Mouse (Mus musculus) erythroid progenitor cell, adult 5-6 weeks (primary cell): Measurements from ENCODE around the gene Prox2. TPM values are rescaled to one million over a fixed set of nuclear protein-coding genes. Genes with fewer than 3 reads are reported as not detected.
"Not testable (repeated sequence)": the region's sequence is repeated elsewhere in the genome, so short reads cannot be mapped to it uniquely, and the experiment has no call there.

Experiments used
- ATAC-seq: replicated peaks from 2 replicates; pipeline ENCODE4 v1.8.0; 2016; ENCODE audit warnings: moderate number of reproducible peaks, mild to moderate bottlenecking, moderate TSS enrichment, inconsistent platforms; ENCODE audit not compliant: poor library complexity, low FRiP score, severe bottlenecking
- total RNA-seq, 2 experiments: library from RNA; stranded (forward) in 1 of 2; stranded (reverse) in 1 of 2; fragments of 150-400 nt in 1 of 2; fragments of 186-747, 209-891 nt in 1 of 2; gene quantifications; 2 replicates each; pipeline versions ENCODE4 v1.2.3 to v1.2.4; 2015 to 2017; ENCODE audit warnings: low replicate concordance in 2 of 2

Prox2 gene
- 7.5 and 14.1 TPM in 2 replicates for total RNA-seq (2015; ENCODE audit: low replicate concordance)
- total RNA-seq (2017; ENCODE audit: low replicate concordance), result 6.0 and 21.6 TPM in 2 replicates

DNA sequence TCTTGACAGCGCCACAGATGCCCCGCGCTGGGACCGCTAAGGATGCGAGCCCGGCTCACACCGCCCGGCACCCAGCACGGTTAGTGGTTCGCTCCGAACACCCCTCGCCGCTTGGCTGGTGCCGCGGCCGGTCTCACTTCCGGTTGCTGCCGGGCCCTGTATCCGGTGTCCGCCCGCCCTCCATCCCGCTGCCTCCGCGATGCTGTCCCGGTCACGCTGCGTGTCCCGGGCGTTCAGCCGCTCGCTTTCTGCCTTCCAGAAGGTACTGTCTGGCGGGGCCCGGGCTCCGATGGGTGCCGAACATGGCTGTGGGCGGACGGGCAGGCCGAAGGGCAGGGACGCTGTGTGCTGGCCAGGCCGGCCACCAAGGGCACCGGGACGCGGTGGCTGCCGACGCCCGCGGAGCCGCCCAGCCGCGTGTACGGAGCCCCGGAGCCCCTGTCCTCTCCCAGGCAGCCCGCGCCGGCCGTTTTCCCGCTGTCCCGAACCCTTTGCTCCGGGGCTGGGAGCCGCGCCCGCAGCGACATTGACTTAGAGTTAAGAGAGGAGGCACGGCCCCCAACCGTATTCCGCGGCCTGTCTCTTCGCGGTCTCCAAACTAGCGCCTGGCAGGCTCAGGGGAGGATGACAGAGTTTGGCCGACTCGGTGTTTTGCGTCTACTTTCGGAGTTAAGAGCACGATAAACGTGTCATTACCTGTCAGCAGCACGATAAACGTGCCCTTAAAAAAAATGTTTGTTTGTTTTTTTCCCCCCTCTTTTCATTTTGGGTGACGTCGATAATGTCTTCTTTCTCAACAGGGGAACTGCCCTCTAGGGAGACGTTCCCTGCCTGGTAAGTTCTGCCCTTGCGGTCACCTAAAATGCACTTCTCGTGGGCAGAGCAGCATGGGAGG is at the start of gene Prox2, which contains the start of gene Dlst:
Prox2 (minus strand) TSS at position 62 of the 895 bp plus-strand sequence.
Dlst (plus strand) TSS at position 136 of the 895 bp plus-strand sequence.
- ATAC-seq, result peak; percentile 92

DNA sequence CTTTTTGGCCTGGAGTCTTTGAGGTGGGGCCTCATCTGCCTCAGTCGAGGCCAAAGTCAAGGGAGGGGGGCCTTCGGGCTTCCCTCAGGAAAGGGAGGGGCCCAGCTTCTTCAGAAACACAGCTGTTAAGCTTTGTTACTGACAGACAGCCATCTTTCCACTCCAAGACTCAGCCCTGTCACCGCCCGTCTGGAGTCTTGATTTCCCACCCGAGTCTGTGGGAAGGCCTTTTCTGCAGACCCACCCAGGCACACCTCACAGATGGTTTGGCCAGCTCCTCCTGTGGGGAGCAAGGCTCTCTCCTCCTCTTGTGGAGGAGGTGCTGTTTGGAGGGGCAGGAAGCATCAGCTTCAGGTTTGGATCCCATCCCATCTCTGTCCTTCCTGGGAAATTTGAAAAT is 49.0 kb upstream of the Prox2 start:
- ATAC-seq, result no peak

DNA sequence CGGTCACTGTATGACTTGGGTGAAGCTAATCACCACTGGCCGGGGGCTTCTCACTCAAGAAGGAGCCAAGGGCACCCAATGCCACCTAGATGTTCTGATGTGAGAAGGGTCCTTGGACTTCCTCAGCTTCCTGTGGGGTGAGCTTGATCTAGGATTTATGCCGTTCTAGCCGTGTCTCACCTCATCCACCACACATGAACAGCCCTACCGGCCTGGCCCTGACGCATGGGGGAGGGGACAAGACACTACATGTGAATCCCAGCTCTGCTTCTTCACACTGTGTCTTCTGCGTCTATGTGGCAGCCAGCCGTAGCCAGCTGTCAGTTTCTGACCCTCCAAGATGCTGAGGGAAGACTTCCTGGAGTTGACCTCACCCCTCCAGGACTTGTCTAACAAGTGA is 48.2 kb upstream of the Prox2 start:
- no peak for ATAC-seq

DNA sequence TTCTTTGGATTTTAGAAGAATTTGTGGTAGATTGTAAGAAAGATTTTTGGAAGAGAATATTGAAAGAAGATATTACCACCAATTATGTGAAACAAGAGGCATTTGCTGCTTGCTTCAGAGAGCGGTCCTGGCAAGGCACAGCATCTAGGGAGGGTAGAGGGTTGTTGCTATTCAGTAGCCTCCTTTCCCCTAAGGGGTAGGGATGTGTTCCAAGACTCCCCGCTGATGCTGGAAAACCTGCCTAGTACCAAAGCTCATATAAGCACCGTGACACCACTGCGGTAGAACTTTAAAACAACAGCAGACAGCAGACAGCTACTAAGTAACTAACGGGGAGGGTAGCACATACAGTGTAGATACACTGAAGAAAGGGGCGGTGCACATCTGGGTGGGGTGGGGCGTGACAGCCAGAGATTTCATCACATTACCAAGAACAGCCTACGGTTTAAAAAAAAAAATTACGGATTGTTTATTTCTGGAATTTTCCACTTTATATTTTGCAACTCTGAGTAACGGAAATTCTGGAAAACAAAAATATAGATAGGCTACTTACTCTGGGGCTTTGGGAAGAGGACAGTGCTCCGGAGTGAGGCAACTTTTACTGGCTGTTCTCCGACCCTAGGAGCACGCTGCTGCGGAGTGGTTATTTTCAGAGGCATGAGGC is 47.4 kb upstream of the Prox2 start:
- ATAC-seq, result no peak

DNA sequence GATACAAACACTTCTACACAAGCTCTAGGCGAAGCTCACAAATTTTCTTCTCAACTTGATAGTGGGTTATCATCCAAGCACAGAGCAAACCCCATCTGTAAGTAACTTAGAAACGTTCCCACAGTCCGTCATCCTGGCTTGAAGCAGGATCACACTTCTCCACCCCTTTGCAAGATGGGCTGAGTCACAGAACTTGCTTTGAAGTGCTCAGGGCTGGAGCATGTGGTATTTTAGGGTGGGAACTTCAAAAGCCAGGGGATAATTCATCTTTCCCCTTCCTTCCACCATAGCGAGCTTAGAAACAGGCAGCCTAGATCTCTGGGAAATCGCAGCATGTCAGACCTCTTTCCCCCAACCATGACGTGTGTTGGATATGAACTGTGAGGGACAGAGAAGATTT is 45.8 kb upstream of the Prox2 start:
- ATAC-seq, result no peak

DNA sequence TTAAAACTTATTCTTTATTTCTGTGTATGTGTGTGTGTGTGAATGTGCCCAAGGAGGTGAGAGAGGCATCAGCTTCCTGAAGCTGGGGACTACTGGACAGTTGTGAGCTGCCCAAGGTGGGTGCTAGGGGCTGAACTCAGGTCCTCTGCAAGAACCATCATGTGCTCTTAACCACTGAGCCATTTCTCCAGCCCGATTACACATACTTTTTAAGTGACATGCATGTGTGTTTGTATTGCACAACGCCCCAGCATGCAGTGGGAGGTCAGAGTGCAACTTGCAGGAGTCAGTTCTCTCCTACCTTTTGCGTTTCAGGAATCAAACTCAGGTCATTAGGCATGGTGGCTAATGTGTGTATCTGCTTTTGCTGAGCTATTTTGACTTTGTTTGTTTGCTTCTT is 42.5 kb upstream of the Prox2 start:
- ATAC-seq, result no peak

DNA sequence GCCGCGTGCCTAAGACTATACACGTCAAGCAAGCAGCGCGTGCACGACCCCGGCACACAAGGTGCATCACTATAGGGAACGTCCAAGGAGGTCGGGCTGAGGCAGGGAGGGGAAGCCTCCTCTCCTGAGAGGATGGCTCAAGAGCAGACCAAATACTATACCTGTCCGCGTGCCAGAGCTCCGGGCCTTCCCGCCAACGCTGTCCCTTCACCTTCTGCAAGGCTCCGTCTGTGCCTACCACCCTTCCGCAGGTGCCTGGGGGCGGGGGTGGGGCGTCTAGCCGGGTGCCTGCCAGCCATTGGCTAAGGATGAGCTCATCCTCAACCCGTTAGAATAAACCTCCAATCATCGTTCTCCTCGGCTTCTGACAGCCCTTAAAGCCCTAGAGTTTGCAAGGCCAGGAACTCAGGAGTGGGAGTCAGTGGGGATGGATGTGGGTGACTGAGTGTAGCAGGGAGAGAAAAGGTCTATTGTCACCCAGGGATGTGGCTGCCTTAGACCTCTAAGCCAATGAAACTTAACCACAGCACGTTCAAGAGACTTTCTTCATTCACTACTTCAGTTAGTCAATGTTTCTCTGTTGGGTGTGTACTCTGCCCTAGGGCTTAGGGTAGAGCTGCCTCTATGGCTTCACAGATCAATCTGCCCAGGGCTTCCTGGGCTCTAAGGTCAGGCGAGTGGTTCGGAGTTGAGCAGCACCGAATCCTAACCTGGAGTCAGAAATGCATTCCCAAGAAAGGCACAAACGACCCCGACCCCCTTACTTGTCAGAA is 40.6 kb upstream of the Prox2 start, which contains the start of gene Rps6kl1:
Rps6kl1 (minus strand) TSS at position 263 of the 773 bp plus-strand sequence.
- ATAC-seq, result peak; percentile 23

DNA sequence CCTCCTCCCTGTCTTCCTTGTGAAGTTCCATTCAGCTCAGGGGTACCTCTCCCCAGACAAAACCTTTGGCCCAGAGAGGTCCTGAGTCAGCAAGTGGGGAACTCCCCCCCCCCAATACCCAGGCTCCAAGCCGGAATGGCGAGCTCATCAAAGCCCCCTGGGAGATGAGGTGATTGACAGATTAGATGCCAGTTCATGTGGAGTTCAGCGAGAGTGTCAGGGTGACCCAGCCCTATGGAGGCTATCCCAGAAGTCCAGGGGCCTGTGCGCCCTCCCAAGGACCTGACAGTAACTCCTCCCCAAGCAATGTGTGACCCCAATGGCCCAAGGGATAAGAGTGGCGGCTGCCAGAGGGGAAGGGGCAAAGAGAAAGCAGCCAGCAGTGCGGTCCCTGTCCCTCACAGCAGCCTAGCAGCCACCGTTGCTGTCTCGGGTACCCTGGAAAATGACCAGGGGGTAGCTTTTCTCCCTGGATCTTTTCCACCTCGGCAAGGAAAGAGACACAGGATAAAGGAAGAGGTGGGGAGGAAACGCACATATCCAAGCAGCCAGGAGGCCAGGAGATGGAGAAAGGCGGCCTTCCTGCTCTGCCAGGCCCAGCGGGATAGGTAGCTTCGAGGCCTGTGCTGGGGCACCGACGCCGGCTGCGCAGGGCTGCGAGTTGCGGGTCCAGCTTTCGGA is 39.9 kb upstream of the Prox2 start:
- ATAC-seq, result no peak

DNA sequence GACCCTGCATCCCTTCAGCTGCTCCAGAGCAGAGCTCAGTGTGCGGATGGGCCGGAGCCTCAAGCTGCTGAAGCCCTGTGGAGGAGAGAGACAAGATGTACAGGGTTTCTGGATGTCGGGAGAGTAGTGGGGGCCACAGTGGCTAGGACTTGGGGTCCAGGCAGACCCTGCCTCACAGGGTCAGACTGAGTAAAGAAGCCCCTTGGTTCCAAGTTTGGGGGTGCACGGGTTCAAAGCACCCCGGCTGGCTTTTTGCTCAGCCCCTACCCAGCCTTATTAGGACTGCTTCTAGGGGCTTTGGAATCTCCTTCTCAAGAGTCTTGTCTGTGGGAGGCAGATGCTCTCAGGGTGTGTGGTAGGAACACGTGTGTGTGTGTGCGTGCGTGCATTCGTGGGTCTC is 36.3 kb upstream of the Prox2 start:
- no peak for ATAC-seq

DNA sequence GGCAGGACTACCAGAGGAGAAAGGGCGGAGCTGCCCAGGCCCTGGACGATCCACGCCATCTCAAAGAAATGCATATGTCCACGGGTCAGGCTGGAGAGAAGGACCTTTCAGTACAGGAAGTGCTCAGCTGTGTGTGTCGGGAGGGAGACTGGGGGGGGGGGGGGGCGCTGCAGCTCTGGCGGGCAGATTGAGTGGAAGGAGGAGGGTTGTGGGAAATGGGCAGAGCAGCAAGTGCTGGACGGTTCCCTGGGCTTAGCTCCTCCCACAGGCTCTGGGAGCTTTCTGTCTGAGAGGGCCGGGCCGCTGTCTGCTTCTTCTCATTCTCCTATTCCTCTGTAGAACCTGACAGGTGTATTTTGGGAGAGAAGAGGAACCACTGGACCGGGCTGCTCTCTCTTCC is 35.8 kb upstream of the Prox2 start:
- no peak for ATAC-seq

DNA sequence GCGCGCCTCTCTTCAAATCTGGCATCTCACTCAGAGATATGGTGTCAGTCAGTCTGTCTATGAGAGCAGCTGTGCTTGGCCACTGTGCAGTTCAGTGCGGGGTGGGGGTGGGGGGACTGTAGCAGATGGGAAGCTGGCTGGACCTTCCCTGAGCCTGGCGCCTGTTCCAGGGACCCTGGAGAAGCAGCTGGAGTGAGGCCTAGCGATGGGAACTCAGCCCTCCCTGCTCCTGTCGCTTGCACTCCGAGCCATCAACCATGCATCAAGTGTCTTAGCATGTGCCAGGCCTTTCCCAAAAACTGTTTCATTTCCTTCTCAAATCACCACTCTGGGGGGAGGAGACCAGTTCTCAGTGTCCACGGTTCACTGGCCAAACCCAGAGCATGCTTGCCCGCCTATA is 35.1 kb upstream of the Prox2 start:
- ATAC-seq, result no peak

DNA sequence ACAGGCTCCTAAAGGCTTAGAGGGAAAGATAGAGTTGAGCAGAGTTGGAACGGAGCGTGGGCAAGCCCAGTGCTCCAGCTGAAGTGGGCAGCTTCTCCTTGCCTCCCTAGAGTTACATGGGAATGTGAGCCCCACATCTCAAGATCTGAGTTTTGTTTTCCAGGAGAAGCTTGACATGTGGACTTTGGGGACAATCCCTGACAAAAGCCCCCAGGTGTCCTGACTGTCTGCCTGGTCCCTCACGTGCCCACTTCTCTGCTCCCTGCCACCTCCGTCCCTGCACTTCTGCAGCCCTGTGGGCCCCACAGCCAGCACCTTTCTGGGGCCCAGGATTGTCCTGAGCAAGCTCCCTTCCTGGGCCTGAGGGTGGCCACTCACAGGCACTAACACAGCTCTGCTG is 34.3 kb upstream of the Prox2 start:
- ATAC-seq, result no peak

DNA sequence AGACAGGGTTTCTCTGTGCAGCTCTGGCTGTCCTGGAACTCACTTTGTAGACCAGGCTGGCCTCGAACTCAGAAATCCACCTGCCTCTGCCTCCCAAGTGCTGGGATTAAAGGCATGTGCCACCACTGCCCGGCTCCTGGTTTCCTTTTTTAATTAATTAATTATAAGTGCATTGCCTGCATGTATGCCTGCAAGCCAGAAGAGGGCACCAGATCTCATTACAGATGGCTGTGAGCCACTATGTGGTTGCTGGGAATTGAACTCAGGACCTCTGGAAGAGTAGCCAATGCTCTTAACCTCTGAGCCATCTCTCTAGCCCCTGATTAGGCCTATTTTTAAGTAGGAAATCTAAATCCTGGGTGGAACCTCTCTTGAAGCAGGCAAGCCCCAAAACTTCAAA is 33.7 kb upstream of the Prox2 start:
- not testable (repeated sequence) for ATAC-seq

DNA sequence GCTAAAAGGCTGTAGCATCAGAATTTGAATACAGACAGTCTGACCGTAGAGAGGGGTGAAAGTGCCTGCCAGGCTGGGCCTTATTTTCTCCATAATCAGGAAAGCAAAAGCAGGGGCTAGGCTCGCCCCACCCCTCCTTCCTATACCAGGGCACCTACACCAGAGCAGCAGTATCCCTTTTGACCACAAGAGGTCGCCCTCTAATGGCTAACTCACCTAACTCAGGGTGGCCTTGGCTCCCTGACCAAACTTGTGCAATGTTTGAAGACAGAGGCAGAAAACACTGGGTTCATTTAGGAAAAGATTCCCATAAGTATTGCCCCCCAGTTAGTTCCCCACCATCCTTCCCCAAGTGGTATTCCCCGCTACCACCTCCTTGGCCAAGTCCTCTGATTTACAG is 32.2 kb upstream of the Prox2 start:
- no peak; the same call in 1 of the 2 replicates for ATAC-seq

DNA sequence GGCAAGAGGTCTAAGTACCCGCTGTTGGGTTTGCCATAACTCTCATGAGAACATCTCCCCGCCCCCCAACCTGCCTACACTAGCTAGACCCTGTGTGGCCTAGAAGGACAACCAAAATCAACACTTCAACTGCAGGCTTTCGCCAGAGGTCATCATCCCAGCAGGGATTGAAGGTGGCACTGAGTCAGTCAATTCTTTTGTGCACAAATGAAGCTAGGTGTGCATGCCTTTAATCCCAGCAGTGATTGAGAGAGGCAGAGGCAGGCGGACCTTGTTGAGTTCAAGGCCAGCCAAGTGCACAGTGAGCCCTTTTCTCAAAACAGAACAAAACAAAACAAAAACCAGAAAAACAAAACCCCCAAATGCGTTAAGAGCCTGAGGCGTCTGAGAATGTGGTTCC is 30.5 kb upstream of the Prox2 start:
- ATAC-seq, result no peak

DNA sequence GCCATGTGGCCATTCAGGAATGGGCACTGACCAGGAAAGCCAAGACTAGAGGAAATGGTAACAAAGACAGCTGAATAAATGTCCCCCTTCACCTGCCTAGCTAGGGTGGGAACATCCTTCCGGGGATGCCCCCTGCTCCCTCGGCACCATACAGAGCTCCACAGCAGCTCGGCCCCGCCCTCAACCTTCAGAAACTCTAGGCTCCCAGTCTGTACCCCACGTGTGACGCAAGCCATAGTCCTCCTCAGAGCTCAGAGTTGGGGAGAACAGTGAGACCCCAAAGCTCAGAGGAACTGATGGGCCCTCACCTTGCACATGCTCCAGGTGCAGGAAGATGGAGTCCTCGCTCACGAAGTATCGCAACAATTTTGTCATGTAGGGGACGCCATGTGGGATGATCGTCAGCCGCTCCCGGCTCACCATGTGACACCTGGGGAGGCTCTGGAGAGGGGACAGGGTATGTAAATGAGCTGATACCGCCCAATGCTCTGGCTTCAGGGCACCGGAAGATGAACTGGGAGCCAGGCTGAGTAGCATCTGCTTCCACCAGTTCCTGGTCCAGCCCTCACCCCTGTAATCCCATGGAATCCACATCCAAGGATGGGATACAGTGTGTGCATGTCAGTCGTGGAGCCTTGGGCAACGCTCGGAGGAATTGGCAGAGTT is 29.6 kb upstream of the Prox2 start:
- no peak for ATAC-seq

DNA sequence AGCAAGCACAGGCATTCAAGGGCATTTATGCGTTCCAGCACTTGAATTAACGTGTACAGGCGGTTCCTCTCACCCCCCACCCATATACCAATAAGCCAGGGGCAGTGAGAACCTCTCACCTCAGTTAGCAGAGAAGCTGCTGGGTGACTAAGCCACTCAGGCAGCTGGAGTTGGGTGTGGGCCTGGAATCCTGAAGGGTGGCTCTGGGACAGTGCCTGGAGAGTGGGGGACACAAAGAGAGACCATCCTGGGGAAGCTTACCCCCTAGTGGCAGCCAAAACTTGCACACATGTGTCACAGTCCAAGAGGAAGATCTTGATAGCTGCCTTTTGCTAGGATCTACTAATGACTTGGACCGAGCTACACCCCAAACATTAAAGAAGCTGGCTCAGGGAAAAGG is 26.1 kb upstream of the Prox2 start:
- ATAC-seq, result no peak

DNA sequence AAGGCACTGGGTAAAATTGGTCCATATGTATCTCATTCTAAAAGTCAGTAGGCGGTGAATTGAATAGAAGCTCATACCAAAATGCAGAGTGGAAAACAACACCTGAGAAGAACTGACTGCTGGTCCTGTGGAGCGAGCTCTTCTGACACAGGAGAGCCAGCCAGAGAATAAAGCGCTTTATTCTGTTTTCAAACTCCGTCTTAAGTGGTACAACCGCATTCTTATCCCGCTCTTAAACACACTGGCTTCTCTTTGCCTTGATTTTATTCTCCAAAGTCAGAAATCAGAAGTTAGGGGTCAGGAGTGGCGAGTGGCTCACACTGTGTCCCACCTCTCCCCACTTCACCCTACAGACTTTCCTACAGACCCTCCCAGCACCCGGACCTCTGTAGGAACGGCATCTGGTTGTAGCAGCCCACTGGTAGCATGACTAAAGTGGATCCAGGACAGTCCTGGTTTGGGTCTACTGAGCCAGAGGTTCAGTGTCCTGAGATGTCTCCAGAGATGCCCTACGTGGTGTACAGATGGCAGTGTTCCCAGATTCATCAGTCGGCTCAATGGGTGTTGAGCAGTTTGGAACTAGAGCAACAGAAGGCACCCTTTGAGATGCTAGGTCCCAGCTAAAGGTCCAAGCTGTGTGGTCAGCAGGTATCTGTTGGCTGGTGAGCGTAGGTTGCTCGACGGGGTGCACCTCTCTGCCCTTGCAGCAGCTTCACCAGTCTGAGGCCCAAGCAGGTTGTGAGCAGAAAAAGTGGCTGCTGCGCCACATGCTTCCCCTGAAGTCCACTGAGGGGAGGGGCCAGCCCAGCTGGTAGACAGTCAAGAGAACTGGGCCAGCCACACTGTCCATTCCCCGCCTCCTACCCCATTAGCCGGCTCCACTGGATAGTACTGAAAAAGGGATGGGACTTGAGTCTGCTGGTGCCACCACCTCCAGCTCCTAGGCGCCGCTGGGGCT is 25.2 kb upstream of the Prox2 start:
- ATAC-seq, result no peak
